Mouse (Mus musculus) cerebellum, adult 9-11 months (tissue): ENCODE measurements around the gene Tsks.

Experiments used
- DNase-seq: peaks from one replicate; pipeline ENCODE4 v3.0.0; 2022

Tsks gene

GRCm38 (mm10) chr7:44942904-44943303 lies at the start of gene Tsks:
TSS of gene Tsks (plus strand) at chr7:44943204.
- no peak for DNase-seq

- DNase-seq, result no peak
Observed at GRCm38 (mm10) chr7:44894175-44894574, 48.8 kb upstream of the Tsks start.

- no peak for DNase-seq
Observed at GRCm38 (mm10) chr7:44895206-44895592, 47.8 kb upstream of the Tsks start.

- DNase-seq, result peak; percentile 95
Observed at GRCm38 (mm10) chr7:44895593-44896434, 47.2 kb upstream of the Tsks start, which contains the start of gene Fuz. TSS of gene Fuz (plus strand) at chr7:44896079.

GRCm38 (mm10) chr7:44896499-44896898 lies 46.5 kb upstream of the Tsks start:
- peak; percentile 59 for DNase-seq

GRCm38 (mm10) chr7:44898607-44899006 lies 44.4 kb upstream of the Tsks start:
- DNase-seq, result peak; percentile 77

GRCm38 (mm10) chr7:44900632-44901031 lies 42.4 kb upstream of the Tsks start:
- DNase-seq, result peak; percentile 34

- DNase-seq, result peak; percentile 38
Observed at GRCm38 (mm10) chr7:44901230-44901722, 41.7 kb upstream of the Tsks start.

- no peak for DNase-seq
Observed at GRCm38 (mm10) chr7:44905430-44905829, 37.6 kb upstream of the Tsks start.

GRCm38 (mm10) chr7:44908706-44909476 lies 34.1 kb upstream of the Tsks start:
- DNase-seq, result peak; percentile 33

- no peak for DNase-seq
Observed at GRCm38 (mm10) chr7:44914396-44914795, 28.6 kb upstream of the Tsks start.

- no peak for DNase-seq
Observed at GRCm38 (mm10) chr7:44915314-44915713, 27.7 kb upstream of the Tsks start.

GRCm38 (mm10) chr7:44916191-44916590 lies 26.8 kb upstream of the Tsks start:
- DNase-seq, result no peak

- no peak for DNase-seq
Observed at GRCm38 (mm10) chr7:44916881-44917280, 26.1 kb upstream of the Tsks start.

- DNase-seq, result no peak
Observed at GRCm38 (mm10) chr7:44918219-44918618, 24.8 kb upstream of the Tsks start.

GRCm38 (mm10) chr7:44919127-44919526 lies 23.9 kb upstream of the Tsks start:
- no peak for DNase-seq

GRCm38 (mm10) chr7:44922530-44922929 lies 20.5 kb upstream of the Tsks start:
- DNase-seq, result no peak

GRCm38 (mm10) chr7:44925468-44925867 lies 17.5 kb upstream of the Tsks start:
- DNase-seq, result peak; percentile 45

GRCm38 (mm10) chr7:44928570-44928969 lies 14.4 kb upstream of the Tsks start:
- peak; percentile 36 for DNase-seq

- DNase-seq, result peak; percentile 100
Observed at GRCm38 (mm10) chr7:44929204-44930151, 13.5 kb upstream of the Tsks start, which contains the start of gene Ap2a1. TSS of gene Ap2a1 (minus strand) at chr7:44929496.

- DNase-seq, result no peak
Observed at GRCm38 (mm10) chr7:44938680-44939079, 4.3 kb upstream of the Tsks start.

- no peak for DNase-seq
Observed at GRCm38 (mm10) chr7:44949922-44950321, 6.9 kb downstream of the Tsks start.
